Mouse (Mus musculus) brain, adult 2 months (tissue): Measurements from ENCODE around the gene Chgb.

Source experiments
- DNase-seq: peaks from one replicate; pipeline ENCODE4 v3.0.0; 2011; ENCODE audit warnings: low read depth, low spot score

The Chgb gene

GRCm38 (mm10) chr2:132841071-132841470, 60.0 kb downstream of the Chgb start:
- DNase-seq: peak; percentile 11
